Mouse (Mus musculus) limb, embryonic 11.5 days (tissue): ENCODE data around the gene Npl. TPM values are rescaled to one million over a fixed set of nuclear protein-coding genes. Genes with fewer than 3 reads are reported as not detected.
"Not testable (repeated sequence)": the region's sequence is repeated elsewhere in the genome, so short reads cannot be mapped to it uniquely, and the experiment has no call there.

Experiments
- ATAC-seq: fragments of 200-750 bp; cut with Nextera tagmentation; 2 replicates; pipeline ENCODE4 v1.8.0; 2017; ENCODE audit warnings: low read depth; ENCODE audit not compliant: insufficient number of reproducible peaks, low FRiP score, low TSS enrichment
- DNase-seq: peaks from one replicate; pipeline ENCODE4 v3.0.0-alpha.2; 2015; ENCODE audit warnings: low spot score
- H3K27ac ChIP-seq: fragments of 300-500 bp; sonication (generic); replicated peaks from 2 replicates; pipeline ENCODE4 v1.5.1; 2014; ENCODE audit warnings: low read depth, mild to moderate bottlenecking, low read length
- H3K27me3 ChIP-seq: fragments of 300-500 bp; sonication (generic); 2 replicates; pipeline ENCODE4 v1.6.1; 2014; ENCODE audit warnings: mild to moderate bottlenecking, low read length, mixed read lengths; ENCODE audit not compliant: control insufficient read depth, insufficient read depth
- H3K36me3 ChIP-seq: fragments of 300-500 bp; sonication (generic); 2 replicates; pipeline ENCODE4 v1.6.1; 2014; ENCODE audit warnings: mild to moderate bottlenecking, low read length, moderate library complexity, mixed read lengths; ENCODE audit not compliant: control insufficient read depth, insufficient read depth
- H3K4me1 ChIP-seq: fragments of 300-500 bp; sonication (generic); 2 replicates; pipeline ENCODE4 v1.6.1; 2014; ENCODE audit warnings: low read length, mixed read lengths; ENCODE audit not compliant: control insufficient read depth, insufficient read depth
- H3K4me2 ChIP-seq: fragments of 300-500 bp; sonication (generic); 2 replicates; pipeline ENCODE4 v1.6.1; 2014; ENCODE audit warnings: low read depth, mild to moderate bottlenecking, moderate library complexity; ENCODE audit not compliant: severe bottlenecking
- H3K4me3 ChIP-seq: fragments of 300-500 bp; sonication (generic); 2 replicates; pipeline ENCODE4 v1.5.1; 2014; ENCODE audit warnings: low read depth, low read length
- H3K9ac ChIP-seq: fragments of 300-500 bp; sonication (generic); 2 replicates; pipeline ENCODE4 v1.6.1; 2014; ENCODE audit warnings: mild to moderate bottlenecking, low read length
- H3K9me3 ChIP-seq: fragments of 300-500 bp; sonication (generic); 2 replicates; pipeline ENCODE4 v1.6.1; 2016; ENCODE audit warnings: low read length; ENCODE audit not compliant: control insufficient read depth
- WGBS: fragments of 180-500 bp; shearing (Covaris S2); extraction: QIAGEN DNeasy Blood & Tissue Kit; methylation state at CpG from one replicate; pipeline ENCODE4 v1.1.7; 2014; 5-methylcytosine and 5-hydroxymethylcytosine counted together
- polyA plus RNA-seq: library from polyadenylated mRNA; unstranded; fragments of >200 nt; fragmentation: Nextera tagmentation; extraction: Ambion mirVana; gene quantifications from 2 replicates; pipeline ENCODE4 v1.2.1, GENCODE M21; 2014

Gene Npl
- polyA plus RNA-seq, 1 experiment from 2014 or later, result 5.1 TPM

DNA sequence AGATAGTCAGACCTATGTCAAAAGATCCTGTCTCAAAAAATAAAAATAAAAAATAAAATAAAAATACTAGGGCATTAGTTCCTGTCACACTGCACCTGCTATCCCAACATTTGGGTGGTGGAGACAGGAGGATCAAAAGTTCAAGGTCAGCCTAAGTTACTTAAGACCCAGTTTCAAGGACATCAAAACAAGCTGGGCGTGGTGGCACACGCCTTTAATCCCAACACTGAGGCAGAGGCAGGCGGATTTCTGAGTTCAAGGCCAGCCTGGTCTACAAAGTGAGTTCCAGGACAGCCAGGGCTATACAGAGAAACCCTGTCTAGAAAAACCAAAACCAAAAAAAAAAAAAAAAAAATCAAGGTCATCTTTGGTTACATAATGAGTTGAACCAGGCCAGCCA is 16.9 kb downstream of the Npl start:
- 90% methylated on average over 3 of the region's 3 CpGs for WGBS
- H3K4me3 ChIP-seq, H3K9me3 ChIP-seq, H3K9ac ChIP-seq, H3K27ac ChIP-seq, H3K4me1 ChIP-seq, ATAC-seq, H3K36me3 ChIP-seq, H3K27me3 ChIP-seq, H3K4me2 ChIP-seq, DNase-seq: not testable (repeated sequence)

DNA sequence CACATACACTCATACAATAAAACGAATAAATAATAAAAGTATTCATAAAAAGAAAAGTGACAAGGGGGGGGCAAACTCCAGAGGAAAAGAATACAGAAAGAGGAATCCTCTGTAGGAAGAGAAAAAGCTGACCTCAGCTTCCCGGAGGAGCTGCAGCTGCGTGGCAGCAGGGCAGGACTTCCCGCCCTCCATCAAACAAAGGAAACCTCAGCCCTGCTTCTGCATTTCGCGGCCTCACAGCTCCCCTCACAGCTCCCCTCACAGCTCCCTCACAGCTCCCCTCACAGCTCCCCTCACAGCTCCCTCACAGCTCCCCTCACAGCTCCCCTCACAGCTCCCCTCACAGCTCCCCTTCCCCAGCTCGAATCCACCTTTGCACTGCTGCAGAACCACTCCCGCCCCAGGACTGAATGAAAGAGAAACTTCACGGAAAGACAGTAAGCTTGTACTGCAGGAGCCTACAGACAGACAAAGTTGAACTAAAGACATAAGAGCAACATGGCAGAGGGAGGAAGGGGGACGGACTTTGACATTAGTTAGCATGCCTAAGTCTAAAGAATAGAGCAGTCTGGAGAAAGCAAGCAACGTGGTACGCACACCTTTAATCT is 17.5 kb downstream of the Npl start:
- peak; percentile 61 for DNase-seq
- Histone ChIP-seq H3K4me3 (no peak overlapping the region), H3K36me3 (no peaks in the 10 kb centered on the region), H3K9me3 (no peaks in the 10 kb centered on the region), H3K4me1 (0 out of 2 replicates have a peak, but pooled peaks cover 3% of the 10 kb centered on the region), H3K27me3 (no peaks in the 10 kb centered on the region), H3K4me2 (peak overlapping the region; percentile 7; the same call in 1 of the 2 replicates), H3K27ac (0 out of 2 replicates have a peak overlapping the region, but pooled peaks have one; percentile 36), H3K9ac (peak overlapping the region; percentile 51)
- ATAC-seq, result peak; percentile 60; the same call in 1 of the 2 replicates
- WGBS, result 21% methylated on average over 12 of the region's 12 CpGs

DNA sequence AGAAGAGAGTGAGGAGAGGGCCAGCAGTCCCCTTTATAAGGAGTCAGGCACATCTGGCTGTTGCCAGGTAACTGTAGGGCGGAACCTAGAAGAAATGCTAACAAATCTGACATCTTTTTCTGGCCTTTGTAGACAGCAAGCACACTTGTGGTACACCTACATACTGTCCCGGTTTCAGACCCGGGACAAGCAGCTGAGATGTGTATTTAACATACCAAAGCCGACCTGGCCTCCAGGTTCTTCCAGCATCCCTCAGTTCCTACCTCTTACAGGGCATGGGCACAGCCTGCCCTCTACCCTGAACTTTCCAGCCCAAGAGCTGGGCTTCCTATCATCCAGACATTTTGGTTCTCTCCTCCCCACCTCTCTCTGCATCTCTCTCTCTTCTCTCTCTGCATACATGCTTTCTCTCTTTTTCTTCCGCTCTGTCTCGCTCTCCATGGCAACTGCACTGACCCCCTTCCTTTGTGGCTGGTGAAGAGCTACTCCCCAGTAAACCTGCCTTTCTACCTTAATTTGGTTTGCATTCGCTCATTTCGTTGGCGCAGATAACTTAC is 18.1 kb downstream of the Npl start:
- H3K27ac ChIP-seq, result no peak overlapping the region
- no peaks in the 10 kb centered on the region for H3K27me3 ChIP-seq
- H3K9ac ChIP-seq, result peak overlapping the region; percentile 51
- peak; percentile 44 for DNase-seq
- no peak overlapping the region for H3K4me3 ChIP-seq
- H3K4me2 ChIP-seq, result 0 out of 2 replicates have a peak overlapping the region, but pooled peaks have one; percentile 18
- no peaks in the 10 kb centered on the region for H3K9me3 ChIP-seq
- ATAC-seq, result peak; percentile 13; the same call in 1 of the 2 replicates
- 0 out of 2 replicates have a peak, but pooled peaks cover 3% of the 10 kb centered on the region for H3K4me1 ChIP-seq
- H3K36me3 ChIP-seq, result no peaks in the 10 kb centered on the region
- 36% methylated on average over 9 of the region's 9 CpGs for WGBS

DNA sequence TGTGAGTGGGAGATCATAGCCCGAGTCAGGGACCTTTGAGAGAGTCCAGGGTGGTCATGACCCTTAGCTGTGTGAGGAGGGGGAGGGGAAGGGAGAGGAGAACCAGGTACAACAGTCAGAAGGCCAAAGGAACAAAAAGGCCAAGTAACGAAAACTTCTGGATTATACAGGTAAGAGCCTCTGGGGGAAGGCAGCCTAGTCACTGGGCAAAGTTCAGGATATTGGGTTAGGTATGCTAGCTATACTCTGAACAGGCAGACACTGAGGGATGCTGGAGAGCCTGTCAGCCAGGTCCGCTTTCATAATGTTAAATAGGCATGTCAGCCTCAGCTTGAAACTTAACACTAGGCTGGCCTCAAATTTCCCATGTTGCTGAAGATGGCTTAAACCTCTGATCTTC is 27.7 kb downstream of the Npl start:
- WGBS, result 42% methylated on average over 3 of the region's 3 CpGs
- H3K27me3 ChIP-seq, result no peaks in the 10 kb centered on the region
- ATAC-seq, result no peak

DNA sequence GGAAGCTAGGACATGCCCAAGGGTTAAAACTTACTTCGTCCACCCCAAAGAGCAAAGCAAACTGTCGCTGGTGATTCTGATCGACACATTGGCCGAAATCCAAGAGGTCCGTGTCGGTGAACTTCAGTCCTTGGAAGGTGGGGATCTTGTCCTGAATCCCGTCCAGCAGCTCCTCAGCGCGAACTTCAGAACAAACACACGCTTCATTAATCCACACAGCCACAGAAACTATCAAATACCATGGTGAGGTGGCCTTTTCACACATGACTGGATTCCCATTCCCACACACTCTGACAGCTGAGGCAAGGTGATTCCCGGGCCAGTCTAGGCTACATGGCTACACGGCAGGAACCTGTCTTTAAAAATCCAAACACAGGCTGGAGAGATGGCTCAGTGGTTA is 34.5 kb downstream of the Npl start:
- Histone ChIP-seq H3K9ac (no peak overlapping the region), H3K27ac (no peak overlapping the region), H3K27me3 (no peaks in the 10 kb centered on the region), H3K9me3 (no peaks in the 10 kb centered on the region), H3K4me2 (no peak overlapping the region), H3K4me3 (no peak overlapping the region), H3K36me3 (no peaks in the 10 kb centered on the region), H3K4me1 (no peaks in the 10 kb centered on the region)
- ATAC-seq, result no peak
- DNase-seq, result no peak
- 93% methylated on average over 12 of the region's 12 CpGs for WGBS

More for the DNA sequence above, 27.7 kb downstream of the Npl start:
- H3K27ac ChIP-seq, result no peak overlapping the region
- no peaks in the 10 kb centered on the region for H3K4me1 ChIP-seq
- H3K4me3 ChIP-seq, result no peak overlapping the region
- H3K9ac ChIP-seq, result no peak overlapping the region
- H3K36me3 ChIP-seq, result no peaks in the 10 kb centered on the region
- no peak overlapping the region for H3K4me2 ChIP-seq
- no peak for DNase-seq
- no peaks in the 10 kb centered on the region for H3K9me3 ChIP-seq

DNA sequence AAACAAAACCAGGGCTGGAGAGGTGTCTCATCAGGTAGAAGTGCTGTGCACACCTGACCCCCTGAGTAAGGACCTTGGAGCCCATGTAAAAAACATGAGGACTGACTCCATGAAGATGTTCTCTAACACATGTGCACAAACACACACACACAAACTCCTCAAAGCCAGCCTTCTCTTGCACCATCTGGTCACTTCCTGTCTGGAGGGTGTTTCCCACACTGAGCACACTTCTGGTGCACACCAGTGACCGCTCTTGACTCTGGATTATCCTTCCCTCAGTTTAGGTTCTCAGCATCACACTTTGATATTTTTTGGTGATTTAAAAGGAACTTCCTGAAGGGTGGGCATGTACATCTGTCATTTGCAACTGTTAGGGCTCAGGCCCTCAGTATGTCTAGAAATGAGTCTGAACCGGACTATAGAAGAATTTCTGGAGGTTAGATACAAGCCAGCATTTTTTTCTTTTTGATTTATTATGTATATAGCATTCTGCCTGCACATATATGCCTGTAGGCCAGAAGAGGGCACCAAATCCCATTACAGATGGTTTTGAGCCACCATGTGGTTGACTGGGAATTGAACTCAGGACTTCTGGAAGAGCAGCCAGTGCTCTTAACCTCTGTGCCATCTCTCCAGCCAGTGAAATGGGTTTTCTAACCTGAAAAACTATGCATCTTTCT is 39.4 kb downstream of the Npl start:
- no peak overlapping the region for H3K27ac ChIP-seq
- no peak for ATAC-seq
- 64% methylated on average over 2 of the region's 2 CpGs for WGBS
- no peaks in the 10 kb centered on the region for H3K36me3 ChIP-seq
- no peak overlapping the region for H3K4me3 ChIP-seq
- H3K27me3 ChIP-seq, result no peaks in the 10 kb centered on the region
- DNase-seq, result no peak
- H3K4me2 ChIP-seq, result no peak overlapping the region
- no peaks in the 10 kb centered on the region for H3K4me1 ChIP-seq
- H3K9me3 ChIP-seq, result no peaks in the 10 kb centered on the region
- no peak overlapping the region for H3K9ac ChIP-seq

DNA sequence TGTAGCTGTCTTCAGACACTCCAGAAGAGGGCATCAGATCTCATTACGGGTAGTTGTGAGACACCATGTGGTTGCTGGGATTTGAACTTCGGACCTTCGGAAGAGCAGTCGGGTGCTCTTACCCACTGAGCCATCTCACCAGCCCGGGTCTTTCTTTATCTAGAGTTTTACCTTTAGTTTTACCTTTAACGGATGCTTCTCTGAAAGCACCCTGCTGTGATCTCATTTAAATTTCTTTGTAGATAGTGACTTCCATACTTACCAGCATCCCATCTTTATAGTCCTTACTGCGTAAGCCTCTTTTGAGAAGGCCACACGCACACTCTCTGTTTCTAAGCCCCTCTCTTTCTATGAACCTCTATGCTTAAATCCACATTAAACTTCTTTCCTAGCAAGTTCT is 40.3 kb downstream of the Npl start:
- not testable (repeated sequence) for H3K27me3 ChIP-seq, H3K4me3 ChIP-seq, ATAC-seq, H3K27ac ChIP-seq, H3K36me3 ChIP-seq, H3K4me1 ChIP-seq, H3K9ac ChIP-seq, H3K9me3 ChIP-seq, H3K4me2 ChIP-seq, DNase-seq
- WGBS, result 58% methylated on average over 8 of the region's 8 CpGs

DNA sequence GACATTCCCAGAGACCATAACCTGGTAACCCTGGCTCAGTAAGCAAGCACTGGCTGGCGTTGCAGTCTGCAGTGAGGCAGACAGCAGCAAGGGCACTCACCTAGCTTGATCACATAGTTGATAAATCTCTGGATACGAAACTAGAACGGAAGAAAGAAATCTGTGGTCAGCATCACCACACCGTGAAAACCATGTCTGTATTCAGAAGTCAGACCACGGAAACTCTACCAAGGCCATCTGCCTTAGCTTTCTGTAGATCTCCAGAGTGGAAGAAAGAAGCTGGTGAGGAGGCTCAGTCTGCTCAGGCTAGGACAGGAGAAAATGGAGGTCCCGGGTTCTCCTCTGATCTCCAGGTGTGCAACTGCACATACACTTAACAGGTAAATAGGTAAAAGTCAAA is 40.8 kb downstream of the Npl start:
- no peak overlapping the region for H3K4me3 ChIP-seq
- no peak overlapping the region for H3K27ac ChIP-seq
- H3K36me3 ChIP-seq, result no peaks in the 10 kb centered on the region
- WGBS, result 89% methylated on average over 6 of the region's 6 CpGs
- no peak for ATAC-seq
- H3K9me3 ChIP-seq, result no peaks in the 10 kb centered on the region
- no peaks in the 10 kb centered on the region for H3K4me1 ChIP-seq
- no peaks in the 10 kb centered on the region for H3K27me3 ChIP-seq
- no peak overlapping the region for H3K4me2 ChIP-seq
- no peak for DNase-seq
- H3K9ac ChIP-seq, result no peak overlapping the region
